Mouse (Mus musculus): ENCODE measurements around the gene Eya3. TPM values are rescaled to one million over a fixed set of nuclear protein-coding genes. Genes with fewer than 3 reads are reported as not detected.

Gene Eya3
- total RNA-seq, 2 experiments from 2014 or later: 21.2 to 25.8 TPM

Other genes with a start within 250 kb of the Eya3 start
- 10 to 100 TPM in 1 of 2 experiments, 1 to 10 TPM in 1; 9.3 to 10.5 TPM for gene Phactr4, start 216.5 kb upstream of the Eya3 start, total RNA-seq (2021)
- 1 to 10 TPM; 6.6 to 7.9 TPM for gene Med18, start 175.1 kb upstream of the Eya3 start, total RNA-seq (2021)
- 10 to 100 TPM; 14.3 to 17.9 TPM for gene Sesn2, start 128.5 kb upstream of the Eya3 start, total RNA-seq (2021)
- 100 to 1,000 TPM; 584 to 591 TPM for gene Atpif1, start 105.3 kb upstream of the Eya3 start, total RNA-seq (2021)
- 10 to 100 TPM; 83.2 to 84.5 TPM for gene Dnajc8, start 103.4 kb upstream of the Eya3 start, total RNA-seq (2021)
- gene Ptafr, start 74.9 kb upstream of the Eya3 start, total RNA-seq (2021): 1 to 10 TPM; 1.4 TPM
- 1 to 10 TPM; 1.7 to 2.3 TPM for gene Xkr8, start 93.6 kb downstream of the Eya3 start, total RNA-seq (2021)
- gene Smpdl3b, start 118.3 kb downstream of the Eya3 start, total RNA-seq (2021): 1 to 10 TPM; 1.0 to 1.2 TPM
- gene Rpa2, start 129.3 kb downstream of the Eya3 start, total RNA-seq (2021): 10 to 100 TPM; 11.6 to 13.4 TPM
- gene Themis2, start 157.4 kb downstream of the Eya3 start, total RNA-seq (2021): under 1 TPM; 0.53 to 0.55 TPM
- gene Ppp1r8, start 204.2 kb downstream of the Eya3 start, total RNA-seq (2021): 10 to 100 TPM; 44.1 to 44.9 TPM
- 100 to 1,000 TPM; 104 to 105 TPM for gene Stx12, start 245.5 kb downstream of the Eya3 start, total RNA-seq (2021)

Measured in layer of hippocampus, postnatal 14 days (tissue).